Mouse (Mus musculus): ENCODE results near the gene Magea6.
"Not testable (repeated sequence)": the region's sequence is repeated elsewhere in the genome, so short reads cannot be mapped to it uniquely, and the experiment has no call there.

Magea6 gene

GRCm38 (mm10) chrX:154935887-154936286 is at the start of gene Magea6:
Magea6 (minus strand) TSS chrX:154935987.
- not testable (repeated sequence) for DNase-seq

GRCm38 (mm10) chrX:154949405-154949804 is 13.6 kb upstream of the Magea6 start, which contains the start of gene Magea3:
Magea3 (minus strand) TSS chrX:154949505.
- not testable (repeated sequence) for DNase-seq

GRCm38 (mm10) chrX:154890167-154890566 is 45.6 kb downstream of the Magea6 start, which contains the start of gene Cldn34b1:
Cldn34b1 (minus strand) TSS chrX:154890267.
- DNase-seq: not testable (repeated sequence)
